Mouse (Mus musculus) forebrain, embryonic 15.5 days (tissue): ENCODE results near the gene 2010109A12Rik. TPM values are rescaled to one million over a fixed set of nuclear protein-coding genes. Genes with fewer than 3 reads are reported as not detected.

ENCODE experiments used
- ATAC-seq: fragments of 200-750 bp; cut with Nextera tagmentation; replicated peaks from 2 replicates; pipeline ENCODE4 v1.8.0; 2017; ENCODE audit warnings: mild to moderate bottlenecking, moderate TSS enrichment, moderate library complexity
- H3K27ac ChIP-seq: fragments of 300-500 bp; sonication (generic); replicated peaks from 2 replicates; pipeline ENCODE4 v1.5.1; 2015; ENCODE audit warnings: mild to moderate bottlenecking, inconsistent platforms
- H3K27me3 ChIP-seq: fragments of 300-500 bp; sonication (generic); 2 replicates; pipeline ENCODE4 v1.6.1; 2015; ENCODE audit warnings: inconsistent platforms
- H3K36me3 ChIP-seq: fragments of 300-500 bp; sonication (generic); 2 replicates; pipeline ENCODE4 v1.6.1; 2015; ENCODE audit warnings: mild to moderate bottlenecking, inconsistent platforms
- H3K4me1 ChIP-seq: fragments of 300-500 bp; sonication (generic); 2 replicates; pipeline ENCODE4 v1.6.1; 2015; ENCODE audit warnings: inconsistent platforms
- H3K4me2 ChIP-seq: fragments of 300-500 bp; sonication (generic); replicated peaks from 2 replicates; pipeline ENCODE4 v1.6.1; 2015; ENCODE audit warnings: mild to moderate bottlenecking, inconsistent platforms
- H3K4me3 ChIP-seq: fragments of 300-500 bp; sonication (generic); 2 replicates; pipeline ENCODE4 v1.5.1; 2015; ENCODE audit warnings: mild to moderate bottlenecking, inconsistent platforms
- H3K9ac ChIP-seq: fragments of 300-500 bp; sonication (generic); replicated peaks from 2 replicates; pipeline ENCODE4 v1.6.1; 2015; ENCODE audit warnings: mild to moderate bottlenecking, inconsistent platforms
- H3K9me3 ChIP-seq: fragments of 300-500 bp; sonication (generic); 2 replicates; pipeline ENCODE4 v1.6.1; 2016; ENCODE audit warnings: inconsistent platforms
- WGBS: fragments of 180-500 bp; shearing (Covaris S2); methylation state at CpG from one replicate; pipeline ENCODE4 v1.1.7; 2015; ENCODE audit warnings: mixed read lengths; 5-methylcytosine and 5-hydroxymethylcytosine counted together
- polyA plus RNA-seq: library from polyadenylated mRNA; unstranded; fragments of >200 nt; fragmentation: Nextera tagmentation; extraction: Ambion mirVana; gene quantifications from 2 replicates; pipeline ENCODE4 v1.2.1, GENCODE M21; 2015

2010109A12Rik gene
- polyA plus RNA-seq, 1 experiment from 2014 or later, result 3.5 TPM

DNA sequence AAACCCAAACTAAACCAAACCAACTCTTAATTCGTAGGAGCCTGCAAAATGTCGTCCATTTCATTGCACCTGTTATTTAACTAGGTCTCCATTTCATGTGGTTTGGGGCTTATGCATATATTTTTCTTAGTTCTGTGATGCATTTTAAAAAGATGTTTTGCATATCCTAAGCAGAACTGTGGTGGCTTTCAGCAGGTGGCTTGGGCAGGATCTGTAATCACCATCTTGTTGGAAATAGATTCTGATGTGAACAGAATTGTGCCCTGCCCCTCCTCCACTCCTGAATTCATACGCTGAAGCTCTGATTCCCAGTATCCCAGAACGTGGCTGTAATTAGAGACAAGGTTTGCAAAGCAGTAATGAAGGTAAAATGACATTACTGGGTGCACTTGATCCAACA is 27.8 kb downstream of the 2010109A12Rik start:
- Histone ChIP-seq H3K9ac (no peak overlapping the region), H3K4me1 (peaks cover 15% of the 10 kb centered on the region), H3K27ac (peak overlapping the region; percentile 19; the same call in 1 of the 2 replicates), H3K4me3 (no peak overlapping the region), H3K4me2 (no peak overlapping the region), H3K9me3 (no peaks in the 10 kb centered on the region), H3K27me3 (no peaks in the 10 kb centered on the region), H3K36me3 (no peaks in the 10 kb centered on the region)
- no peak for ATAC-seq
- 47% methylated on average over 4 of the region's 4 CpGs for WGBS

DNA sequence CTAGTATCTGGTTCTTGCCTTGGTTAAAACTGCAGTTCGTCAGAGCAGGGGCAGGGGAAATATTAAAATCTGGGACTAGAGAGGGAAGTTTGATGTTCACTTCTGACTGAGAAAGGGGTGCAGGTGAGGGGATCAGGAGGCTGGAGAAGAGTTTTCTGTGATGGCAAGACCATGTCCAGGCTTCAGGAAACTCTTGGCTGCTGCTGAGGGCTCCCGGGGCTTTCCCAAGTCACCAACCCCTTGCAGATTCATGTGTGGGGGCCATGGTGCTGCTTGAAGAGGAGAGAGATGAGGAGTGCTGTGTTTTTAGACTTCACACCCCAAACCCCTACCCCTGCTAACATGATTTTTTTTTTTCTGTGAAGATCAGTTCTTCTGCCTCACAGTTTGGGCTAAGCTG is 28.3 kb downstream of the 2010109A12Rik start:
- no peaks in the 10 kb centered on the region for H3K36me3 ChIP-seq
- H3K27ac ChIP-seq, result 0 out of 2 replicates have a peak overlapping the region, but pooled peaks have one; percentile 19
- ATAC-seq, result no peak
- peaks cover 15% of the 10 kb centered on the region for H3K4me1 ChIP-seq
- no peak overlapping the region for H3K9ac ChIP-seq
- no peak overlapping the region for H3K4me3 ChIP-seq
- no peaks in the 10 kb centered on the region for H3K27me3 ChIP-seq
- no peak overlapping the region for H3K4me2 ChIP-seq
- 91% methylated on average over 2 of the region's 2 CpGs for WGBS
- H3K9me3 ChIP-seq, result no peaks in the 10 kb centered on the region

DNA sequence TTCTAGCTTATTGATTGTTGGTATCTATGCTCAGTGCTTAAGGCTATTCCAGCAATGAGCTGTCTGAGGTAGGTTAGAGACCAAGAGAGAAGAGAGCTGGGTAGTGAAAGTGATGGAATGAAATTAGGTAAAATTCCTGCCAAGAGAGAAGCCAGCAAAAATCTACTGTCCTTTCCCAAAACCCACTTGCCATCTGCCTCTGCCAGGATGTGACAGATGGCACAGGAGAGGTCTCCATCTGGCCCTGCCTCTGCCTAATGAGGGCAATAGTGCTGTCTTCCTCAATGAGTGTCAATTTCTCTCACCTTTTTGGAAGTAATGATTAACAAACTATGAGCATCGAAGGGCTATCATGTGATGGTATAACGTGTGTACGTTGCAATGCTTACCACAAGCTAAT is 29.6 kb downstream of the 2010109A12Rik start:
- 58% methylated on average over 3 of the region's 3 CpGs for WGBS
- no peak overlapping the region for H3K4me3 ChIP-seq
- no peaks in the 10 kb centered on the region for H3K36me3 ChIP-seq
- H3K9me3 ChIP-seq, result no peaks in the 10 kb centered on the region
- no peak overlapping the region for H3K4me2 ChIP-seq
- no peaks in the 10 kb centered on the region for H3K27me3 ChIP-seq
- no peak overlapping the region for H3K9ac ChIP-seq
- peaks cover 15% of the 10 kb centered on the region for H3K4me1 ChIP-seq
- no peak overlapping the region for H3K27ac ChIP-seq
- no peak for ATAC-seq

DNA sequence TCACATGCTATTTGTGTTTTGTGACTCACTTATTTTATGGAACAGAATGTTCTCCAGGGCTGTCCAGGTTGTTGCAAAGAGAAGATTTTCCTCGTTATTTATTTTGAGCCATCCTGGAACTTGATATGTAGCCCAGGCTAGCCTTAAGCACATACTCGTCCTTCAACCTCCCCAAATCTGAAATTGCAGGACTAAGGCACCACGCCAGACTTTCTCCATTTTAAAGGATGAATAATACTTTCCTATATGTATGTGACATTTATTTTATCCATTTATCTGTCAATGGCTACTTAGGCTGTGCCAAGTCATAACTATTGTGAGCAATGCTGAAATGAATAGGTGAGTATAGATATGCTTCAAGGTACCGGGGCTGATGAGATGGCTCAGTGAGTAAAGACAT is 30.2 kb downstream of the 2010109A12Rik start:
- Histone ChIP-seq H3K4me2 (no peak overlapping the region), H3K36me3 (no peaks in the 10 kb centered on the region), H3K27ac (no peak overlapping the region), H3K9ac (no peak overlapping the region), H3K4me3 (no peak overlapping the region), H3K4me1 (peaks cover 15% of the 10 kb centered on the region), H3K27me3 (no peaks in the 10 kb centered on the region), H3K9me3 (no peaks in the 10 kb centered on the region)
- 86% methylated on average over 4 of the region's 4 CpGs for WGBS
- ATAC-seq, result no peak

DNA sequence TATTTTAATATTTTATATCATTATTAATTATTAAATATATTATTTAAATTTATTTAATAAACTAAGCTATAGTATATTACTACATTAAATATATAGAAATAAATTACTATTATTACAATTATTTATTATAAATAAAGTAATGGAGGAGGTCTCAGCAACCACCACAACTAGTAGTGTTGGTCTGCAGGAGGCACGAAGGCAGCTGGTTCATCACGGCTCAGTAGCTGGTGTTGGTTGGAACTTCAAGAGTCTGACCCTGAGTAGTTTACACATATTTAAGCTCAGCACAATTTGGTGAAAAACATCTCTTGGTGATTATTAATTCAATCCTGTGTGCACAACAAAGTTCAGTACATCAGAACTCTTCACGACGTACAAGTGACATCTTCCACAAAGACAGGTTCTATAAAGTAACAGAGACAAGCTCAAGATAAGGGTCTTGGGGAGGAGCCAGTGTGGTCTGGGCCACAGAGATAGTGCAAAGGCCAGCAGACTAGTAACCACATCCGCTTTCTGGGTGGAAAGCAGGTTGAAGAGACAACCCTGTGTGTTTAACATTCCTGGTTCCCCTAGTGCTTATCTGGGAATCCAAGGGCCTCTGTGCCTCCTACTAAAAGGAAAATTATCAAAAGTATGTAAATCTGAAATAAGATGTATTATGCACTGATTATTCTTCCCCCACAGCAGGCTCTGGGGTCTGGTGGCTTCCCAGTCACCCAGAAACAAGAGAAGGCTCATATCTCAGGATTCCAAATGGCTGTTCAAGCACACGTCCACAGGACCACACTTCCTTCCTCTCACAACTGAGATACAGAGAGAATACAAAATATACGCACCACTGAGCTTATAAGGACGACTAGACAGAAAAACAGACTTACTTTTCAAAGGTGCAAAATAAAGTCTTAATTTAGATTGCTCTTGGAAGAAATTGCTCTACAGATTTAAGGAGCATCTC is 33.5 kb downstream of the 2010109A12Rik start:
- no peak for ATAC-seq
- H3K4me3 ChIP-seq, result no peak overlapping the region
- no peaks in the 10 kb centered on the region for H3K9me3 ChIP-seq
- peaks cover 6% of the 10 kb centered on the region; the same call in 1 of the 2 replicates for H3K4me1 ChIP-seq
- no peaks in the 10 kb centered on the region for H3K36me3 ChIP-seq
- H3K27ac ChIP-seq, result no peak overlapping the region
- H3K4me2 ChIP-seq, result no peak overlapping the region
- no peaks in the 10 kb centered on the region for H3K27me3 ChIP-seq
- WGBS, result 90% methylated on average over 8 of the region's 8 CpGs
- no peak overlapping the region for H3K9ac ChIP-seq

DNA sequence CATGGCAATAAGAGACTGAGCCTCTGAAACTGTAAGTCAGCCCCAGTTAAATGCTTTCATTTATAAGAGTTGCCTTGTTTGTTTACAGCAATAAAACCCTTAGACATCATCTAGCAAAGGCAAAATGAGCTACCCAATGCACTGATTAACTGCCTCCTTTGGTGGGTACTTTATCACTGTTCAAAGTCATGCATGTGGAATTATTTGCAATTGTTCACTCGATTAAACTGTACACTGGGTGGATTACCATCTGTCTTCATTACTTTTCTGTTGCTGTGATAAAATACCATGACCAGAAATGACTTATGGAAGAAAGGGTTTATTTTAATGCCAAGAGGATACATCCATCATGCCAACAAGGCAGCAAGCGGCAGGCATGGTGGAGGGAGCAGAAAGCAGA is 39.0 kb downstream of the 2010109A12Rik start:
- Histone ChIP-seq H3K9ac (no peak overlapping the region), H3K27me3 (no peaks in the 10 kb centered on the region), H3K4me3 (no peak overlapping the region), H3K27ac (no peak overlapping the region), H3K36me3 (no peaks in the 10 kb centered on the region), H3K4me2 (no peak overlapping the region), H3K9me3 (no peaks in the 10 kb centered on the region), H3K4me1 (no peaks in the 10 kb centered on the region)
- WGBS, result 74% methylated on average over 2 of the region's 2 CpGs
- ATAC-seq, result no peak

DNA sequence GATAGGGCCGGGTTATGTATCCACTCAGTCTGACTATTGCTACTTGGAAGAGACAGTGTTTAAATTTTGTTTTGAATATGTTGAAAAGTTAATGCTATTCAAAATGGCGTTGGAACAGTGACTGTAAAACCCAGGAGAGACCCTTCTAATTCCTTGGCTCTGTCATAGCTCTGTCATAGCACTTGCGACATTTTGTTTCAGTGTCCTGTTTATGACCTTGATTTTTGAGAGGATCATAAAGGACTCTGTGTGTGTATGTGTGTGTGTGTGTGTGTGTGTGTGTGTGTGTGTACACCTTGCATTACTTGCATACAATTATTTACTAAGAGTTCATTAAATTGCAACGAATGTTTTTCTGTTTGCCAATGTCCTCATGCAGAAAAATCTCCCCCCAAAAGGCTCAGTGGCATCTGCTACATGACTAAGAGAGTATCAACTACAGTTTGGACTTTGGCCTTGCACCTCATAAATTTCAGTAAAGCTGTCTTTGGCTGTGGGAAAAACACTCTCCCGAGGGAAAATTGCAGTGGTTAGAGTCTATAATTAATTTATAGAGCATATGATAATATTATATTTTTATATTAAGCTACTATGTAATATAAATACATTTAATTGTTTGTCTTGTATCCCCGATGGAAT is 43.7 kb downstream of the 2010109A12Rik start:
- Histone ChIP-seq H3K9me3 (no peaks in the 10 kb centered on the region), H3K4me3 (no peak overlapping the region), H3K4me1 (no peaks in the 10 kb centered on the region), H3K27me3 (no peaks in the 10 kb centered on the region), H3K36me3 (no peaks in the 10 kb centered on the region), H3K9ac (no peak overlapping the region), H3K27ac (no peak overlapping the region), H3K4me2 (no peak overlapping the region)
- no peak for ATAC-seq
- 82% methylated on average over 6 of the region's 6 CpGs for WGBS

DNA sequence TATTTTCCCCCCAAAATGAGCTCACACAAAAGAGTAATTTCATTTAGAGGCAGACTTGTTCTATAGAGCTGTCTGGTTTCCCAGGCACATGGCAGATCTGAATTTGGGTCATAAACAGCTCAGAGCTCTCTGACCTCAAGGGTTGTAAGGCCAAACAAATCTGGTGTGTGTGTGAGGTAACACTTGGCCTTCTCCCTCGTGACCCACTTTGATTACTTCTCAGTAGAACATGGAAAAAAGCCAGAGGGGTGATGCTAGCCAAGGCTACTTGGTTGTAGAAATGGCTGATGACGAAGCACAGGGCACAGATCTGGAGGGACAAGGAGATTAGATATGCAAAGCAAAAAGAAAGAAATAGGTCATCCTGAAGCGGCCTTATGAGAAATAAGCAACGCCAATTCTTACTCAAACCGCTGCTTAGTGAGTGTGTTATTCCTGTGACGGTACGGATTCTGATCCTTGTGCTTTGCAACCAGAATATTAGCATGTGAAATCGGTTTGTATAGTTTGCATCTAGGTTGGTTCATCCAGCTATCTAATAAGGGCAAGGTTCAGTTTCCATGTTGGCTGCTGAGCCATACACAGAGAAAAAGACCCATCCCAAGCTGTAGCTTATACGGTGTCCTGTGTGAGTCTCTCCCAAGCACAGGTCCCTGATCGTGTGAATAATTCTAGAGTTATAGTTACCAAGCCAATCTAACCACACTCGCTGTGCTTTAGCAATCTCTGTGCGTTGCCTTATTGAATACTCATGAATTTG is 44.9 kb downstream of the 2010109A12Rik start:
- H3K4me1 ChIP-seq, result no peaks in the 10 kb centered on the region
- H3K4me2 ChIP-seq, result no peak overlapping the region
- WGBS, result 85% methylated on average over 12 of the region's 12 CpGs

DNA sequence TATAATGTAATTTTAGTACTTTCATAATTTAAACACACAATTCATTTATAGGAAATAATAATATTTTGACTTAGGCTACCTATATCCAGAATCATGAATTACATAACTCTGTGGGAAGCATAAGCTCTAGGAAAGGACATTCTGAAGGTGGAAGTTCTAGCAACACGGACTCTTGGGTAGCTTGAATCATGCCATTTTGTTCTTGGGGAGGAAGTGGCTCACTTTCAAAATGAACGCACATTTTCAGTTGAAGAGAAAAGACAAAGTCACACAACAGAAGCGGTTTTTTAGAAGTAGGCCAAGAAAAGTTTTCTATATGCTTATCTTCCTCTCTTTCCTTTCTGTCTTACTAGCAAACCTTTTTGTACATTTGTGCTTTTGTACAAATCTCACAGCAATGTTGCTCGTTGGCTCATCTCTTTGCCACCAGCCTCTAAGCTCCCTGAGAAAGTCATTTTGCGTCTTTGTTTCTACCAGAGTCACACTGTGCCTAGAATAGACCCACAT is 49.5 kb downstream of the 2010109A12Rik start:
- H3K27ac ChIP-seq, result no peak overlapping the region
- H3K36me3 ChIP-seq, result no peaks in the 10 kb centered on the region
- H3K9me3 ChIP-seq, result no peaks in the 10 kb centered on the region
- H3K4me1 ChIP-seq, result no peaks in the 10 kb centered on the region
- no peaks in the 10 kb centered on the region for H3K27me3 ChIP-seq
- H3K4me3 ChIP-seq, result no peak overlapping the region
- no peak overlapping the region for H3K9ac ChIP-seq
- ATAC-seq, result no peak
- H3K4me2 ChIP-seq, result no peak overlapping the region
- WGBS, result 91% methylated on average over 5 of the region's 5 CpGs

More for the DNA sequence above, 44.9 kb downstream of the 2010109A12Rik start:
- no peaks in the 10 kb centered on the region for H3K36me3 ChIP-seq
- no peak overlapping the region for H3K27ac ChIP-seq
- ATAC-seq, result no peak
- no peaks in the 10 kb centered on the region for H3K27me3 ChIP-seq
- no peak overlapping the region for H3K4me3 ChIP-seq
- H3K9ac ChIP-seq, result no peak overlapping the region
- no peaks in the 10 kb centered on the region for H3K9me3 ChIP-seq

DNA sequence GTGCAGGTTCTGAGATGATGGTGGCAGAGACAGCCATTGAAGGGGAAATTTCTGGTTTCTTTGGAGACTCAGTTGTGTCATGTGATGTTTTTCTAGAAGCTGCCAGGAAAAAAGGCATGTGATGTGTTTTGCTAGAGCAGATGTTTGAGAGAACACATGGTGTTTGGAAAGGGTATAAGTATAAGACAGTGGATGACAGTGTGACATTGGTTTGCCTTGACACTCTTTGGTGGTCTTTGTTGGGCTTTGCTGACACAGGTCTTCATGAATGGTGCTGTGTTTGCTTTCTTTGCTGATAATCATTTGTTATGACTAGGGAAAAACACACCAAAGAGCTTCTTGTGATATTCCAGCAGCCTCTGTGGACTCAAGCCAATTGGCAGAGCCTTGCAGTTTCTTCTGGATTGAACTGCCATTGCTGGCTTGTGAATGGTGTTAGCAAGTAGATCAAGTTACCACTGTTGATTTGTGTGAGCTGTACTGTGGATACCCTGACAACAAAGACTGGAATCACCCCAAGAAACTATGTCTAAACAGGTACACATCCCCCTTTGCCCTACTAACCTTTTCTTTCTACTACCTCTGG is 50.6 kb downstream of the 2010109A12Rik start:
- Histone ChIP-seq H3K27ac (no peak overlapping the region), H3K4me2 (no peak overlapping the region), H3K27me3 (no peaks in the 10 kb centered on the region), H3K9me3 (no peaks in the 10 kb centered on the region), H3K4me1 (no peaks in the 10 kb centered on the region), H3K36me3 (no peaks in the 10 kb centered on the region), H3K4me3 (no peak overlapping the region), H3K9ac (no peak overlapping the region)
- ATAC-seq, result no peak

DNA sequence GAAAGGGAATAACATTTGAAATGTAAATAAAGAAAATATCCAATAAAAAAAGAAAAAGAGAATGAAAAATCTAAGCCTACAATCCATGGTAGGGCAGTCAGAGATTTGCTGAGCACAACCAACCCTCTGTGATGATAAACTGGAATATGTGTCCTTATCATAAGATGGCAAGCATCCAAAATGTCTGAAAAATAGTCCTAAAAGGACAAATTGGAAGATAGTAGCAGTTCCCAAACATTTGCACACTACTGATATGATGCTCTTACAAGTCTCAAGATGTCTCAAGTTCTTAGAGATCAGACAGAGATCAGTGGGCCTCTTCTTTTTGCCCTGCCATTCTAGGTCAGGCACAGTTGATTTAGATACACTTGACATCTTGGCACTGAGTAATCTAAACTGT is 53.0 kb downstream of the 2010109A12Rik start:
- H3K36me3 ChIP-seq, result no peaks in the 10 kb centered on the region
- H3K27ac ChIP-seq, result no peak overlapping the region
- no peaks in the 10 kb centered on the region for H3K27me3 ChIP-seq
- no peaks in the 10 kb centered on the region for H3K4me1 ChIP-seq
- H3K9ac ChIP-seq, result no peak overlapping the region
- no peak for ATAC-seq
- H3K9me3 ChIP-seq, result no peaks in the 10 kb centered on the region
- H3K4me3 ChIP-seq, result no peak overlapping the region
- H3K4me2 ChIP-seq, result no peak overlapping the region
